Comparison of ENCODE assay signal across 23 mouse cellular contexts in genomic region chr2:157921551-157921950, GRCm38 (mm10). TPM values are rescaled to one million over a fixed set of nuclear protein-coding genes. Genes with fewer than 3 reads are reported as not detected.
DNase-seq lines count a peak whose midpoint lies in the region; ATAC-seq and TF ChIP-seq lines count a peak whose summit lies in the region.
"Had no signal": no experiment of that assay in that cellular context is flagged by ENCODE, and none has a peak within 500 bp of the region (broad histone marks: within the 10 kb centered on the region; RNA-seq: fewer than 3 reads in every experiment).

No protein-coding gene starts in this region.

- ATAC-seq in forebrain, embryonic 13.5 days = no peak
- no peak for ATAC-seq in erythroid progenitor cell, adult 5-6 weeks (replicated peaks; ENCODE audit: low FRiP score, poor library complexity, severe bottlenecking)
- ATAC-seq: liver, embryonic 12.5 days; Patski had no signal

- no peak overlapping the region for H3K27ac ChIP-seq in forebrain, embryonic 13.5 days
- H3K27ac ChIP-seq in forebrain, embryonic 10.5 days = no peak overlapping the region
- no peak overlapping the region for H3K27ac ChIP-seq in layer of hippocampus, adult 2 months
- H3K27ac ChIP-seq: embryonic facial prominence, embryonic 10.5 days; heart, adult 2 months; liver, embryonic 12.5 days; lung, embryonic 15.5 days; macrophage; stomach, postnatal 0 days had no signal

- no peak overlapping the region for H3K9ac ChIP-seq in forebrain, embryonic 13.5 days
- H3K9ac ChIP-seq: liver, embryonic 12.5 days; lung, embryonic 15.5 days had no signal

- H3K36me3 ChIP-seq in forebrain, embryonic 13.5 days (ENCODE audit: poor library complexity, severe bottlenecking) = no peaks in the 10 kb centered on the region
- no peaks in the 10 kb centered on the region for H3K36me3 ChIP-seq in forebrain, embryonic 10.5 days (replicated peaks)
- H3K36me3 ChIP-seq: embryonic facial prominence, embryonic 10.5 days; liver, embryonic 12.5 days; lung, embryonic 15.5 days had no signal

- peaks cover 46% of the 10 kb centered on the region for H3K27me3 ChIP-seq in forebrain, embryonic 13.5 days
- H3K27me3 ChIP-seq in forebrain, embryonic 10.5 days (ENCODE audit: poor library complexity, severe bottlenecking) = peaks cover 71% of the 10 kb centered on the region

- 73% methylated on average over 7 of the region's 7 CpGs for WGBS in forebrain, embryonic 13.5 days
- 78% methylated on average over 7 of the region's 7 CpGs for WGBS in forebrain, embryonic 10.5 days

- peaks cover 37% of the 10 kb centered on the region for H3K4me1 ChIP-seq in forebrain, embryonic 13.5 days
- peaks cover 22% of the 10 kb centered on the region for H3K4me1 ChIP-seq in forebrain, embryonic 10.5 days
- H3K4me1 ChIP-seq: liver, embryonic 12.5 days; lung, embryonic 15.5 days had no signal

- no peak for TF ChIP-seq POLR2A in brain, embryonic 14.5 days (IDR thresholded peaks at IDR 0.05; ENCODE audit: borderline replicate concordance, extremely low read depth, insufficient read depth, insufficient read length, poor library complexity, severe bottlenecking)

- no peak for TF ChIP-seq CTCF in layer of hippocampus, adult 2 months (conservative IDR thresholded peaks at IDR 0.05)
- no peak for TF ChIP-seq CTCF in brain, embryonic 14.5 days (IDR thresholded peaks at IDR 0.05; ENCODE audit: borderline replicate concordance, extremely low read depth, insufficient read depth, insufficient read length)

- 0 out of 2 replicates have a peak overlapping the region, but pooled peaks have one; percentile 5 for H3K4me2 ChIP-seq in forebrain, embryonic 13.5 days
- H3K4me2 ChIP-seq: liver, embryonic 12.5 days; lung, embryonic 15.5 days had no signal

- no peaks in the 10 kb centered on the region for H3K9me3 ChIP-seq in forebrain, embryonic 13.5 days (replicated peaks)
- no peaks in the 10 kb centered on the region for H3K9me3 ChIP-seq in forebrain, embryonic 10.5 days
- H3K9me3 ChIP-seq: embryonic facial prominence, embryonic 10.5 days; liver, embryonic 12.5 days; lung, embryonic 15.5 days had no signal

- H3K4me3 ChIP-seq in forebrain, embryonic 13.5 days = no peak overlapping the region
- no peak overlapping the region for H3K4me3 ChIP-seq in forebrain, embryonic 10.5 days
- no peak overlapping the region for H3K4me3 ChIP-seq in layer of hippocampus, adult 2 months
- H3K4me3 ChIP-seq: embryonic facial prominence, embryonic 10.5 days; heart, adult 2 months; liver, embryonic 12.5 days; lung, embryonic 15.5 days had no signal

- no peak for DNase-seq in forebrain, embryonic 10.5 days (ENCODE audit: extremely low spot score, low spot score)
- DNase-seq in layer of hippocampus, adult 2 months (ENCODE audit: low spot score in 2 of 2) = peak; percentile 46 to 64
- no peak for DNase-seq in layer of hippocampus, adult 9-10 months (ENCODE audit: low spot score)
- peak; percentile 57 for DNase-seq in brain, embryonic 14.5 days (ENCODE audit: low read depth)
- peak; percentile 56 for DNase-seq in layer of hippocampus, adult 9-11 months
- no peak for DNase-seq in embryo, embryonic 11 days
- DNase-seq: adrenal gland, postnatal 36 days; gastrocnemius, postnatal 14 days; heart, adult 2 months; kidney, adult 8-10 months; kidney, postnatal 36 days; thymus, postnatal 25 days had no signal

RNA-seq across cellular contexts. Expression of gene Vstm2l, which starts 7.1 kb away (rescaled TPM):
- 1.9 and 2.7 TPM in 2 replicates for polyA plus RNA-seq in forebrain, embryonic 13.5 days (2015; fragmentation: Nextera tagmentation; extraction: Ambion mirVana)
- polyA plus RNA-seq in forebrain, embryonic 10.5 days (2016; fragmentation: Nextera tagmentation; extraction: Ambion mirVana) = 0.10 and 0.11 TPM in 2 replicates
- total RNA-seq in layer of hippocampus, adult 2 months (2021) = 100 to 1,000 TPM; 110 to 112 TPM
- 80.6 and 126 TPM in 2 replicates for polyA plus RNA-seq in brain, embryonic 14.5 days (2012; rRNA removed)
- not detected in 2 replicates for total RNA-seq in erythroid progenitor cell, adult 5-6 weeks (2015; ENCODE audit: low replicate concordance)
- total RNA-seq in erythroid progenitor cell, adult 5-6 weeks (2017; ENCODE audit: low replicate concordance) = not detected in 2 replicates
- total RNA-seq: gastrocnemius, postnatal 14 days; heart, adult 2 months had no signal
- polyA plus RNA-seq: C2C12; heart, embryonic 16.5 days; limb, embryonic 11.5 days; liver, embryonic 12.5 days; macrophage; Patski had no signal

Comparison
In these comparisons a context has a peak if more than half of its experiments do, and no peak if none do; other contexts are left out.
1. DNase-seq: peak in layer of hippocampus, adult 2 months (2 of 2), brain, embryonic 14.5 days (single experiment) and layer of hippocampus, adult 9-11 months (single experiment); none in forebrain, embryonic 10.5 days (single experiment), layer of hippocampus, adult 9-10 months (single experiment) and embryo, embryonic 11 days (single experiment).
2. RNA of gene Vstm2l, which starts 7.1 kb away (polyA plus RNA-seq): 80.6 to 126 TPM in brain, embryonic 14.5 days; 1.9 to 2.7 TPM in forebrain, embryonic 13.5 days and 0.10 to 0.11 TPM in forebrain, embryonic 10.5 days; every median in the first group is over 10 times any median in the second.